Mouse (Mus musculus) liver, adult 2 months (tissue): ENCODE measurements around the gene Prpf4.

Experiments used
- CTCF ChIP-seq: fragments of 200-500 bp; IDR thresholded peaks from 2 replicates; pipeline ENCODE4 v1.5.1; 2011; ENCODE audit warnings: low read depth, low read length, control low read depth
- POLR2A ChIP-seq: fragments of 200-500 bp; IDR thresholded peaks from 2 replicates; pipeline ENCODE4 v1.6.1; 2011; ENCODE audit warnings: low read length, control low read depth; ENCODE audit not compliant: insufficient read depth; ENCODE audit errors: extremely low read depth

DNA sequence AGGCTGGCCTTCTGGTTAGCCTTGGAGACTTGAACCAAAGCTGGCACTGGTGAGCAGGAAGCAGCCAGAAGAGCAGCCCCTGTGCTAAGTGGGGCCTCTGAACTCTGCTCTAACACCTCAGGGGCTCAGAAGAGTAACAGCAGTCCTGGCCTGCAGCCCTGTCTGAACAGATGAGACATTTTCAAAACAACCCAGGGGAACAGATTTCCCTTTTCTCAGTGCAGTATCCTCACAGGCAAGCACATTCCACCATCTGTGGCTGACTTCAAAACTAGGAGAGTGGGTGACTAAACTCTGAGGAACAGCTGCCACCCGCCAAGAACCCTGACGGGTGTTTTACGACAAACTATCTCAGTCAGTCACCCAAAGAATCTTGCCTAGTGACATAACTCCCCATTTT, 50.5 kb downstream of the Prpf4 start:
- TF ChIP-seq CTCF (no peak), POLR2A (no peak)
